Mouse (Mus musculus): Measurements from ENCODE around the gene Large1.
"Not testable (repeated sequence)": the region's sequence is repeated elsewhere in the genome, so short reads cannot be mapped to it uniquely, and the experiment has no call there.

Large1 gene

GRCm38 (mm10) chr8:73353108-73353793 lies at the start of gene Large1:
Gene Large1, minus strand, starts transcription at chr8:73353540.
- in situ Hi-C loops (cut with MboI; ENCODE audit: low sequenced_read_pairs), result no loop called here

- in situ Hi-C loops (cut with MboI; ENCODE audit: low sequenced_read_pairs), result no loop called here
These were observed 47.0 kb upstream of the Large1 start for GRCm38 (mm10) chr8:73400343-73400742.

GRCm38 (mm10) chr8:73373001-73373400 lies 19.7 kb upstream of the Large1 start:
- in situ Hi-C loops (cut with MboI; ENCODE audit: low sequenced_read_pairs), result not testable (repeated sequence)

GRCm38 (mm10) chr8:73355979-73356378 lies 2.6 kb upstream of the Large1 start:
- in situ Hi-C loops (cut with MboI; ENCODE audit: low sequenced_read_pairs), result no loop called here

GRCm38 (mm10) chr8:73354201-73354881 lies 1.0 kb upstream of the Large1 start:
- in situ Hi-C loops (cut with MboI; ENCODE audit: low sequenced_read_pairs), result no loop called here

- in situ Hi-C loops (cut with MboI; ENCODE audit: low sequenced_read_pairs), result no loop called here
These were observed 447 bp upstream of the Large1 start for GRCm38 (mm10) chr8:73353794-73354179.

GRCm38 (mm10) chr8:73352301-73353107 lies 836 bp downstream of the Large1 start:
- in situ Hi-C loops (cut with MboI; ENCODE audit: low sequenced_read_pairs), result no loop called here

GRCm38 (mm10) chr8:73350366-73350765 lies 3.0 kb downstream of the Large1 start:
- in situ Hi-C loops (cut with MboI; ENCODE audit: low sequenced_read_pairs), result no loop called here

GRCm38 (mm10) chr8:73342761-73343395 lies 10.5 kb downstream of the Large1 start:
- in situ Hi-C loops (cut with MboI; ENCODE audit: low sequenced_read_pairs), result no loop called here

- in situ Hi-C loops (cut with MboI; ENCODE audit: low sequenced_read_pairs), result no loop called here
These were observed 16.5 kb downstream of the Large1 start for GRCm38 (mm10) chr8:73336845-73337244.

GRCm38 (mm10) chr8:73329131-73329530 lies 24.2 kb downstream of the Large1 start:
- in situ Hi-C loops (cut with MboI; ENCODE audit: low sequenced_read_pairs), result no loop called here

- in situ Hi-C loops (cut with MboI; ENCODE audit: low sequenced_read_pairs), result no loop called here
These were observed 25.3 kb downstream of the Large1 start for GRCm38 (mm10) chr8:73328056-73328455.

GRCm38 (mm10) chr8:73324667-73325066 lies 28.7 kb downstream of the Large1 start:
- in situ Hi-C loops (cut with MboI; ENCODE audit: low sequenced_read_pairs), result no loop called here

- in situ Hi-C loops (cut with MboI; ENCODE audit: low sequenced_read_pairs), result no loop called here
These were observed 29.7 kb downstream of the Large1 start for GRCm38 (mm10) chr8:73323591-73323990.

GRCm38 (mm10) chr8:73319500-73319899 lies 33.8 kb downstream of the Large1 start:
- in situ Hi-C loops (cut with MboI; ENCODE audit: low sequenced_read_pairs), result not testable (repeated sequence)

- in situ Hi-C loops (cut with MboI; ENCODE audit: low sequenced_read_pairs), result no loop called here
These were observed 39.4 kb downstream of the Large1 start for GRCm38 (mm10) chr8:73313911-73314310.

- in situ Hi-C loops (cut with MboI; ENCODE audit: low sequenced_read_pairs), result no loop called here
These were observed 40.4 kb downstream of the Large1 start for GRCm38 (mm10) chr8:73312714-73313607.

- in situ Hi-C loops (cut with MboI; ENCODE audit: low sequenced_read_pairs), result no loop called here
These were observed 42.9 kb downstream of the Large1 start for GRCm38 (mm10) chr8:73310471-73310870.

GRCm38 (mm10) chr8:73310036-73310435 lies 43.3 kb downstream of the Large1 start:
- in situ Hi-C loops (cut with MboI; ENCODE audit: low sequenced_read_pairs), result no loop called here

GRCm38 (mm10) chr8:73303907-73304306 lies 49.4 kb downstream of the Large1 start:
- in situ Hi-C loops (cut with MboI; ENCODE audit: low sequenced_read_pairs), result no loop called here
